8 mouse cellular contexts compared by ENCODE assay signal in genomic region chr19:47168793-47169412, GRCm38 (mm10). TPM values are rescaled to one million over a fixed set of nuclear protein-coding genes. Genes with fewer than 3 reads are reported as not detected.
A peak's percentile ranks its signal among the peaks of the same experiment; 100 is the strongest.
DNase-seq lines count a peak whose midpoint lies in the region; ATAC-seq and TF ChIP-seq lines count a peak whose summit lies in the region.

No protein-coding gene starts in this region.

- no peak overlapping the region for H3K27ac ChIP-seq in embryonic facial prominence, embryonic 12.5 days
- H3K27ac ChIP-seq in limb, embryonic 10.5 days, result no peak overlapping the region
- H3K27ac ChIP-seq in midbrain, embryonic 11.5 days (ENCODE audit: low read depth, low read length), result no peak overlapping the region
- no peak overlapping the region for H3K27ac ChIP-seq in small intestine, adult 2 months (ENCODE audit: insufficient read depth, low read depth, low read length)

- TF ChIP-seq CTCF in small intestine, adult 2 months (IDR thresholded peaks at IDR 0.05; ENCODE audit: extremely low read depth, insufficient read length, insufficient replicate concordance, low read depth, low read length), result peak; percentile 85; the same call in 1 of the 2 replicates

- no peak overlapping the region for H3K9ac ChIP-seq in embryonic facial prominence, embryonic 12.5 days
- H3K9ac ChIP-seq in midbrain, embryonic 11.5 days (ENCODE audit: low read length), result no peak overlapping the region

- WGBS in embryonic facial prominence, embryonic 12.5 days, result 23% methylated on average over 11 of the region's 11 CpGs
- 29% methylated on average over 11 of the region's 11 CpGs for WGBS in limb, embryonic 10.5 days
- 30% methylated on average over 11 of the region's 11 CpGs for WGBS in midbrain, embryonic 11.5 days
- 17% methylated on average over 11 of the region's 11 CpGs for WGBS in small intestine, adult 2 months

- no peak overlapping the region for H3K4me3 ChIP-seq in embryonic facial prominence, embryonic 12.5 days
- H3K4me3 ChIP-seq in limb, embryonic 10.5 days, result peak overlapping the region; percentile 25; the same call in 1 of the 2 replicates
- H3K4me3 ChIP-seq in midbrain, embryonic 11.5 days (ENCODE audit: low read depth, low read length), result no peak overlapping the region
- peak overlapping the region; percentile 23 for H3K4me3 ChIP-seq in small intestine, adult 2 months (ENCODE audit: low read depth, low read length)

- H3K36me3 ChIP-seq in embryonic facial prominence, embryonic 12.5 days, result no peaks in the 10 kb centered on the region
- no peaks in the 10 kb centered on the region for H3K36me3 ChIP-seq in limb, embryonic 10.5 days
- H3K36me3 ChIP-seq in midbrain, embryonic 11.5 days (ENCODE audit: control insufficient read depth, insufficient read depth, low read length), result no peaks in the 10 kb centered on the region
- H3K36me3 ChIP-seq in small intestine, adult 2 months (ENCODE audit: control insufficient read depth, insufficient read depth, low read length), result no peaks in the 10 kb centered on the region

- peak; percentile 67; the same call in 1 of the 2 replicates for ATAC-seq in embryonic facial prominence, embryonic 12.5 days (ENCODE audit: insufficient number of reproducible peaks, insufficient read depth, low FRiP score, low TSS enrichment)
- ATAC-seq in midbrain, embryonic 11.5 days (ENCODE audit: low FRiP score), result no peak

- H3K4me1 ChIP-seq in embryonic facial prominence, embryonic 12.5 days, result no peaks in the 10 kb centered on the region
- peaks cover 6% of the 10 kb centered on the region for H3K4me1 ChIP-seq in limb, embryonic 10.5 days
- peaks cover 5% of the 10 kb centered on the region for H3K4me1 ChIP-seq in midbrain, embryonic 11.5 days (ENCODE audit: control insufficient read depth, insufficient read depth, low read length)
- no peaks in the 10 kb centered on the region for H3K4me1 ChIP-seq in small intestine, adult 2 months (ENCODE audit: control insufficient read depth, insufficient read depth, insufficient read length, low read length)

- no peak for TF ChIP-seq POLR2A in small intestine, adult 2 months (IDR thresholded peaks at IDR 0.05; ENCODE audit: low read depth, low read length)

- peak overlapping the region; percentile 18; the same call in 1 of the 2 replicates for H3K4me2 ChIP-seq in embryonic facial prominence, embryonic 12.5 days (replicated peaks)
- H3K4me2 ChIP-seq in midbrain, embryonic 11.5 days, result 0 out of 2 replicates have a peak overlapping the region, but pooled peaks have one; percentile 11

- H3K9me3 ChIP-seq in embryonic facial prominence, embryonic 12.5 days, result no peaks in the 10 kb centered on the region
- no peaks in the 10 kb centered on the region for H3K9me3 ChIP-seq in limb, embryonic 10.5 days (replicated peaks)
- no peaks in the 10 kb centered on the region for H3K9me3 ChIP-seq in midbrain, embryonic 11.5 days (ENCODE audit: control insufficient read depth, low read length)

- DNase-seq in 3T3-L1 (ENCODE audit: low read depth, low spot score), result peak; percentile 97
- DNase-seq in adrenal gland, postnatal 36 days, result peak; percentile 88 to 90
- peak; percentile 76 to 94 for DNase-seq in heart, adult 18-20 months
- DNase-seq in kidney, adult 11 months, result peak; percentile 78
- DNase-seq in limb, embryonic 10.5 days (ENCODE audit: low spot score), result peak; percentile 89
- peak; percentile 99 for DNase-seq in midbrain, embryonic 11.5 days (ENCODE audit: low spot score, missing footprints)

- H3K27me3 ChIP-seq in embryonic facial prominence, embryonic 12.5 days, result no peaks in the 10 kb centered on the region; the same call in 1 of the 2 replicates
- 0 out of 2 replicates have a peak, but pooled peaks cover 8% of the 10 kb centered on the region for H3K27me3 ChIP-seq in limb, embryonic 10.5 days (ENCODE audit: low read depth, poor library complexity, severe bottlenecking)
- H3K27me3 ChIP-seq in midbrain, embryonic 11.5 days (ENCODE audit: control insufficient read depth, insufficient read depth, low read length), result no peaks in the 10 kb centered on the region
- no peaks in the 10 kb centered on the region for H3K27me3 ChIP-seq in small intestine, adult 2 months (ENCODE audit: control insufficient read depth, insufficient read depth, low read length)

RNA-seq across cellular contexts. Expression of gene Neurl1a, which starts 9.7 kb away (rescaled TPM):
- total RNA-seq in adrenal gland, postnatal 36 days (2021), result 10 to 100 TPM; 11.5 to 15.3 TPM
- polyA plus RNA-seq in embryonic facial prominence, embryonic 12.5 days (2016; fragmentation: Nextera tagmentation; extraction: Ambion mirVana), result 8.7 TPM in 2 replicates
- total RNA-seq in heart, adult 18-20 months (2021), result 1 to 10 TPM; 1.9 TPM
- polyA plus RNA-seq in limb, embryonic 10.5 days (2016; fragmentation: Nextera tagmentation; extraction: Ambion mirVana), result 5.7 and 7.7 TPM in 2 replicates
- polyA plus RNA-seq in midbrain, embryonic 11.5 days (2014; fragmentation: Nextera tagmentation; extraction: Ambion mirVana), result 2.9 and 4.0 TPM in 2 replicates
- 2.8 and 6.7 TPM in 2 replicates for polyA plus RNA-seq in small intestine, adult 2 months (2012; rRNA removed)

RNA-seq across cellular contexts. Expression of gene Calhm3, which starts 11.3 kb away (rescaled TPM):
- not detected for total RNA-seq in adrenal gland, postnatal 36 days (2021)
- not detected in 2 replicates for polyA plus RNA-seq in embryonic facial prominence, embryonic 12.5 days (2016; fragmentation: Nextera tagmentation; extraction: Ambion mirVana)
- total RNA-seq in heart, adult 18-20 months (2021), result not detected
- polyA plus RNA-seq in limb, embryonic 10.5 days (2016; fragmentation: Nextera tagmentation; extraction: Ambion mirVana), result not detected in 2 replicates
- not detected in 2 replicates for polyA plus RNA-seq in midbrain, embryonic 11.5 days (2014; fragmentation: Nextera tagmentation; extraction: Ambion mirVana)
- polyA plus RNA-seq in small intestine, adult 2 months (2012; rRNA removed), result 0.27 TPM in 1 of 2 replicates, not detected in the other

RNA-seq across cellular contexts. Expression of gene Calhm1, which starts 24.8 kb away (rescaled TPM):
- total RNA-seq in adrenal gland, postnatal 36 days (2021), result not detected
- not detected in 2 replicates for polyA plus RNA-seq in embryonic facial prominence, embryonic 12.5 days (2016; fragmentation: Nextera tagmentation; extraction: Ambion mirVana)
- total RNA-seq in heart, adult 18-20 months (2021), result not detected
- not detected in 2 replicates for polyA plus RNA-seq in limb, embryonic 10.5 days (2016; fragmentation: Nextera tagmentation; extraction: Ambion mirVana)
- polyA plus RNA-seq in midbrain, embryonic 11.5 days (2014; fragmentation: Nextera tagmentation; extraction: Ambion mirVana), result not detected in 2 replicates
- not detected in 2 replicates for polyA plus RNA-seq in small intestine, adult 2 months (2012; rRNA removed)

RNA-seq across cellular contexts. Expression of gene Calhm2, which starts 30.8 kb away (rescaled TPM):
- 1 to 10 TPM; 3.6 to 4.4 TPM for total RNA-seq in adrenal gland, postnatal 36 days (2021)
- polyA plus RNA-seq in embryonic facial prominence, embryonic 12.5 days (2016; fragmentation: Nextera tagmentation; extraction: Ambion mirVana), result 6.1 and 7.0 TPM in 2 replicates
- total RNA-seq in heart, adult 18-20 months (2021), result 1 to 10 TPM; 3.9 to 6.1 TPM
- polyA plus RNA-seq in limb, embryonic 10.5 days (2016; fragmentation: Nextera tagmentation; extraction: Ambion mirVana), result 2.8 and 3.7 TPM in 2 replicates
- polyA plus RNA-seq in midbrain, embryonic 11.5 days (2014; fragmentation: Nextera tagmentation; extraction: Ambion mirVana), result 0.37 and 0.90 TPM in 2 replicates
- 3.6 and 6.1 TPM in 2 replicates for polyA plus RNA-seq in small intestine, adult 2 months (2012; rRNA removed)

Comparison
In these comparisons a context has a peak if more than half of its experiments do, and no peak if none do; other contexts are left out.
1. H3K4me3 ChIP-seq: peak in limb, embryonic 10.5 days (single experiment) and small intestine, adult 2 months (single experiment); none in embryonic facial prominence, embryonic 12.5 days (single experiment) and midbrain, embryonic 11.5 days (single experiment).
2. Peak in every context shown above with its lines, with median percentiles within 50 percentile points of each other: DNase-seq.